Mouse (Mus musculus) kidney, adult 2 months (tissue): ENCODE measurements around the gene Mfap2. TPM values are rescaled to one million over a fixed set of nuclear protein-coding genes. Genes with fewer than 3 reads are reported as not detected.

Experiments used
- DNase-seq: peaks from one replicate; pipeline ENCODE4 v3.0.0; 2021
- H3K27ac ChIP-seq: fragments of 200-500 bp; 2 replicates; pipeline ENCODE4 v1.5.1; 2012; ENCODE audit warnings: low read depth, low read length, control low read depth, inconsistent platforms; ENCODE audit not compliant: insufficient read depth
- H3K27me3 ChIP-seq: fragments of 200-500 bp; replicated peaks from 2 replicates; pipeline ENCODE4 v1.6.1; 2012; ENCODE audit warnings: mild to moderate bottlenecking, moderate library complexity, low read length, inconsistent platforms; ENCODE audit not compliant: control insufficient read depth, insufficient read depth
- H3K36me3 ChIP-seq: fragments of 200-500 bp; 2 replicates; pipeline ENCODE4 v1.6.1; 2012; ENCODE audit warnings: mild to moderate bottlenecking, moderate library complexity, low read length, inconsistent platforms; ENCODE audit not compliant: control insufficient read depth, insufficient read depth
- H3K4me1 ChIP-seq: fragments of 200-500 bp; 2 replicates; pipeline ENCODE4 v1.6.1; 2011; ENCODE audit warnings: low read length; ENCODE audit not compliant: control insufficient read depth, insufficient read depth
- H3K4me3 ChIP-seq: fragments of 200-500 bp; 2 replicates; pipeline ENCODE4 v1.5.1; 2011; ENCODE audit warnings: mild to moderate bottlenecking, low read depth, low read length, control low read depth; ENCODE audit not compliant: insufficient read depth
- CTCF ChIP-seq: fragments of 200-500 bp; conservative IDR thresholded peaks from 2 replicates; pipeline ENCODE4 v1.5.1; 2011; ENCODE audit warnings: low read depth, mild to moderate bottlenecking, control low read depth, low read length, moderate library complexity, mixed read lengths; ENCODE audit not compliant: insufficient read depth, insufficient read length
- POLR2A ChIP-seq: fragments of 200-500 bp; IDR thresholded peaks from one replicate; pipeline ENCODE4 v1.6.1; 2011; ENCODE audit warnings: low read depth, low read length, control low read depth
- WGBS: fragments of 180-500 bp; shearing (Covaris S2); methylation state at CpG from one replicate; pipeline ENCODE4 v1.1.7; 2018; 5-methylcytosine and 5-hydroxymethylcytosine counted together
- polyA plus RNA-seq: library from polyadenylated mRNA; depleted of rRNA; stranded (reverse); fragments of >200 nt; gene quantifications from 2 replicates; pipeline ENCODE4 v1.2.3, GENCODE M21; 2012

The Mfap2 gene
- polyA plus RNA-seq, 1 experiment: 14.9 TPM

DNA sequence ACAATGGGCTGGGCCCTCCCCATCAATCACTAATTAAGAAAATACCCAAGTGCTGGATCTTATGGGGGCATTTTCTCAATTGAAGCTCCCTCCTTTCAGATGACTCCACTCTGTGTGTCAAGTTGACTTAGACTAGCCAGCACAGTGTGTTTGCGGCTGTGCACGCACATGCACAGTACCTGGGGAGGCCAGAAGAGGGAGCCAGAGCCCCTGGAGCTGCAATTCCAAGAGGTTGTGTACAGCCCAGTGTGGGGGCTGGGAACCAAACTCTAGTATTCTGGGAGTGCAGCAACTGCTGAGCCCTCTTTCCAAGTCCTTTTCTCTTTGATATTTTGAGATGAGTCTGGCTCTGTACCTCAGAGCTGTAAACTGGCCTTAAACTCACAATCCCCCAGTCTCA, 28.6 kb upstream of the Mfap2 start:
- H3K36me3 ChIP-seq: no peaks in the 10 kb centered on the region
- H3K4me1 ChIP-seq: no peaks in the 10 kb centered on the region
- TF ChIP-seq POLR2A (no peak), CTCF (peak; percentile 49)
- H3K27ac ChIP-seq: no peak overlapping the region
- peak; percentile 39 for DNase-seq
- H3K4me3 ChIP-seq: no peak overlapping the region
- H3K27me3 ChIP-seq: no peaks in the 10 kb centered on the region
- 93% methylated on average over 2 of the region's 2 CpGs for WGBS

DNA sequence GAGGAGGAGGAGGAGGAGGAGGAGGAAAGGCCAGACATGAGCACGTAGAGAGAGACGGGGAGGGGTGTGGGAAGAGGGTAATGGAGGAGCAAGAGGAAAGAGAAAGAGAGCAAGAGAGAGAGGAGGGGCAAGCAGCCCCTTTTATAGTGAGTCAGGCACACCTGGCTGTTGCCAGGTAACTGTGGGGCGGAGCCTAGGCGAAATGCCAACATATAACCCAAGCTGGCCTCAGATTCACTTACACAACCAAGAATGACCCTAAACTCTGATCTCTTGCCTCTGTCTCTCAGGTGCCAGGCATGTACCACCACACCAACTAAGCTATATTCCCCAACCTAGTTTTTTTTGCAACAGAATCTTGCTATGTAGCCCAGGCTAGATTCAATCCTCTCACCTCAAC, 27.4 kb upstream of the Mfap2 start:
- H3K27ac ChIP-seq: no peak overlapping the region
- DNase-seq: peak; percentile 22
- H3K4me3 ChIP-seq: no peak overlapping the region
- WGBS: 72% methylated on average over 4 of the region's 4 CpGs
- no peak for TF ChIP-seq CTCF
- no peak for TF ChIP-seq POLR2A
- H3K4me1 ChIP-seq: peaks cover 2% of the 10 kb centered on the region; the same call in 1 of the 2 replicates
- H3K27me3 ChIP-seq: no peaks in the 10 kb centered on the region
- no peaks in the 10 kb centered on the region for H3K36me3 ChIP-seq

DNA sequence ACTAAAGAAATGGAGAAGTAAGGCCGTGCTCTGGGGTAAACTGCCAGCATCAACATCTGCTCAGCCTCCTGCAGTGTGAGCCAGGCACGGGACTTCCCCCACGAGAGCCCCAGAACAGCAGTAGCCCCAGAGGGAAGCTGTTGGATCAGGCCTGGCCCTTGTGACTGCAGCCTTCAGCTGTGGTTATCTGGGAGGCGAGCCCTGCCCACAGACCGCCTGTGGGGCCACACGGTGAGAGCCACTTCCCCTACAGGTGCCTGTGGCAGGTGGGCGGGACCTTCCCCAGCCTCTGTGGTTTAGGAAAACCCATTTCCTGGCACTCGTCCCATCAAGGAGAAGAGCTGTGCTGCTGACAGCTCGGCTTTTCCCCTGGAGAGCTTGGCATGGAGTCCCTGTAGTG, 26.8 kb upstream of the Mfap2 start:
- H3K27ac ChIP-seq: no peak overlapping the region
- peaks cover 2% of the 10 kb centered on the region; the same call in 1 of the 2 replicates for H3K4me1 ChIP-seq
- H3K36me3 ChIP-seq: no peaks in the 10 kb centered on the region
- no peak overlapping the region for H3K4me3 ChIP-seq
- peak; percentile 40 for DNase-seq
- TF ChIP-seq POLR2A (no peak), CTCF (no peak)
- whole genome bisulfite sequencing: 18% methylated on average over 9 of the region's 9 CpGs
- no peaks in the 10 kb centered on the region for H3K27me3 ChIP-seq

DNA sequence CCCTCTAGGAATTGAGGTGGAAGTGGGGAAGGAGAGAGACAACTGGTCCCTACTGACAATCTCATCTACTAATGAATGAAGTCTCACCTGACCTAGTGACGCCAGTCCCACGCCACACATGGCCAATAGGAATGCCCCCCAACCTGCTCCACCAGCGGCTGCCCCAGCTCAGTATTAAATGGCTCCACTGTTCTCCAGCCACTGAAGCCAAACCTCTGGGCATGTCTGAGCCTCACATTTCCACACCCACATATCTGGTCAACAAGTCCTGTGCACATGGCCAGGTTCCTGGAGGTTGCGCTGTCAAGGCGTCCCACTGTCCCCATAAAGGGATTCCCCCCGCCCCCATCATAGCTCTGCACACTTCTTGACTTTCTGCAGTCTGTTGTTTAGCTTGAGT, 25.7 kb upstream of the Mfap2 start:
- H3K4me3 ChIP-seq: no peak overlapping the region
- no peak for DNase-seq
- no peaks in the 10 kb centered on the region for H3K36me3 ChIP-seq
- no peak for TF ChIP-seq CTCF
- no peak for TF ChIP-seq POLR2A
- H3K27ac ChIP-seq: no peak overlapping the region
- H3K4me1 ChIP-seq: peaks cover 2% of the 10 kb centered on the region; the same call in 1 of the 2 replicates
- H3K27me3 ChIP-seq: no peaks in the 10 kb centered on the region
- WGBS: 89% methylated on average over 6 of the region's 6 CpGs

DNA sequence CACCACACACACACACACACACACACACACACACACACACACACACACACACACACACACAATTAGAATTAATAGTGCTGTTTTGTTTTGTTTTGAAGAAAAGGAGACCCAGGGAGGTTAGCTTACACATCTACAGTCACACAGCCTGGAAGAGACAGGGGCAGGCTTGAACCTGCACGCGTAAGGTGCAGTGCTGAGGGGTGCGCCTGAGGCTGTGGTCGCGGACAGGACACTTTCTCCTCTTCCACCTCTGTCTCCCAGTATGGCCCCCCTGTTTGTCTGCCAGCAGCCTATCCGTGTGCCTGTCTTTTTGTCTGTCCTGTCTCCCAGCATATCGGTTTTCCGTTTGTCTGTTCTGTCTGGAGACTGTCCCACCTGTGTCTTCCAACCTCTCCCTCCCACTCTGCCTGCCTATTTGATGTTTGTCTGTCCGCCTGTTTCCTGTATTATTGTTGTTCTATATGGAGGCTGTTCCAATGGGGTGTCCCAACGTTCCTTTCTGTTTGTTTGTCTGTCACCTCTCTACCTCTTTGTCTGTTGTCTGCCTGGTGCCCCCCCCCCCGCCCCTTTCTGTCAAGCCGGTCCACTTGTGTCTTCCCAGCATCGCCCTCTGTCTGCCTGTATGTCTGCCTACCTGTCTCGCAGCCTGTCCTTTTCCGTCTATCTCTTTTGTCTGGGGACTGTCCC, 24.1 kb upstream of the Mfap2 start:
- Histone ChIP-seq H3K4me3 (peak overlapping the region; percentile 89), H3K27ac (no peak overlapping the region), H3K36me3 (no peaks in the 10 kb centered on the region), H3K4me1 (peaks cover 2% of the 10 kb centered on the region; the same call in 1 of the 2 replicates), H3K27me3 (no peaks in the 10 kb centered on the region)
- no peak for DNase-seq
- TF ChIP-seq POLR2A (no peak), CTCF (no peak)
- 30% methylated on average over 15 of the region's 15 CpGs for WGBS

DNA sequence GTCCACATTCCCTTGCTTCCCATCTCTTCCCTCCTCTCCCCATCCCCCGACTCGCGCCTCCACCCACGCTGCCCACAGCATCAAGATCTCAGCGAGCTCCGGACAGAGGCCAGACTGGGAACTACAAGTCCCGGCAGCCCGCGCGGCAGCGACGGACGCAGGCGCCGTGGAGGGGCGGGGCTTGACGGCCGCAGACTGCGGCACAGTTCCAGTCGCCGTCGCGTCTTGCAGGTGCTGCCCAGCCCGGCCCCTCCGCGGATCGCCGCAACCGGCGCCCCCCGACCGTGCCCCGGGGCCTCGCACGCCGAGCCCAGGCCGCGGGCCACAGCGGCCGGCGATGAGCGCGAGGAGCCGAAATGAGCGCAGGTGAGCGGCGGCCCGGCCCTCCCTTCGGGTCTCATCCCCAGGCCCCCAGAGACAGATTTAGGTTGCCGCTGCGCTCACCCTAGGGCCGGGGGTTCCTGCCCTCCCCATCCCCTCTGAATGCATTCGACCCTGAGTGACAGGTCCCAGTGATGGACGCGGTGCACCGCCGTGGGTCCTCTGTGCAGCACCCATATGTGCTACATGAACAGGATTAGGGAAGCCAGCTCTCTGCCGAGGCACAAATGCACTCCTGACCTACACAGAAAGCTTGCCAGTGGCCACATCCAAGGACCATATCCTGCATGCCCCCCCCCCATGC, 23.4 kb upstream of the Mfap2 start, which contains the start of gene Atp13a2:
TSS of gene Atp13a2 (plus strand) at position 163 of the 685 bp plus-strand sequence.
- peak; percentile 92 for DNase-seq
- TF ChIP-seq CTCF (no peak), POLR2A (no peak)
- 1% methylated on average over 58 of the region's 58 CpGs for WGBS
- peaks cover 2% of the 10 kb centered on the region; the same call in 1 of the 2 replicates for H3K4me1 ChIP-seq
- H3K27me3 ChIP-seq: no peaks in the 10 kb centered on the region
- H3K4me3 ChIP-seq: peak within 1 kb of the TSS; percentile 89
- no peaks in the 10 kb centered on the region for H3K36me3 ChIP-seq
- no peak within 1 kb of the TSS for H3K27ac ChIP-seq

DNA sequence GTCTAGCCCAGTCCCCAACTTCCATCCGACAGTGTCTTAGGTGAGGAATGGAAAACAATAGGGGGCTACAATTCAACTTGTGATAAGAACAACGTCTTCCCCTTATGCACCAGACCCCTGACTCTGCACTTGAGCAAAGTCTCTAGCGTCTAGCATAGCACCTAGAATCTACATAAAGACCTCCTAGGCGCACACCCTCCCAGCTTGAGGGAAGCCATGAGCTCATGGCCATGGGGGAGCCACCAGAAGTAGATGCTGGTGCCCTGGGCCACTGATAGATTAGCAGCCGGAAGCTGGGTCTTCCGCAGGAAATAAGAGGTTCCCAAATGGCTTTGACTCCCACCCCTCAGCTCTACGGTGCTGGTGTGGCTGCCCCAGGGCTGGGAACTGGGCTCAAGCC, 22.7 kb upstream of the Mfap2 start:
- TF ChIP-seq POLR2A: no peak
- DNase-seq: no peak
- H3K36me3 ChIP-seq: no peaks in the 10 kb centered on the region
- no peak overlapping the region for H3K27ac ChIP-seq
- peak overlapping the region; percentile 89 for H3K4me3 ChIP-seq
- H3K4me1 ChIP-seq: peaks cover 2% of the 10 kb centered on the region; the same call in 1 of the 2 replicates
- no peaks in the 10 kb centered on the region for H3K27me3 ChIP-seq
- 22% methylated on average over 7 of the region's 7 CpGs for WGBS
